Mouse (Mus musculus) yolk sac, embryonic 10.5 days (tissue): ENCODE data around the gene Zdhhc25.
A peak's percentile ranks its signal among the peaks of the same experiment; 100 is the strongest.

ENCODE experiments used
- DNase-seq: peaks from one replicate; pipeline ENCODE4 v3.0.0-alpha.2; 2017; ENCODE audit warnings: low spot score

Gene Zdhhc25

DNA sequence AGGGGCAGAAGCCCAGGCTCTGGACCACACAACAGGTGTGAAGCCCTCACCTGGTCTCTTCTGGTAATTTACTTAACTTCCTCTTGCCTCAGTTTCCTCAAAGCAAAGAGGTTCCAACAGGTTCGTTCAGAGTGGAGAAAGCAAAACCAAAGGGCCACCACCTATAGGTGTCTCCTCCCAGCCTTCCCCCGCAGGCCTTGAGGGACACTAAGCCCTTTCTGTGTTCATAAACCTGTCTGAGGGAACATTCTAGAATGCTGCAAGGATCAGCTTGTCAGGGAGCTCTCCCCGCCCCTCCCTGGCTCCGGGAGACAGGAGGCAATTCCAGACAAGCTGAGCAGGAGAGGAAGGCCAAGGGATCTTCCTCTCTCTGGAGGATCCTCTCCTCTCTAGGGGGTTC is at the start of gene Zdhhc25:
Gene Zdhhc25 (plus strand): TSS at position 301 of the 400 bp plus-strand sequence.
- DNase-seq, result no peak

GRCm38 (mm10) chr15:88552852-88553251 is 47.2 kb upstream of the Zdhhc25 start:
- no peak for DNase-seq

DNA sequence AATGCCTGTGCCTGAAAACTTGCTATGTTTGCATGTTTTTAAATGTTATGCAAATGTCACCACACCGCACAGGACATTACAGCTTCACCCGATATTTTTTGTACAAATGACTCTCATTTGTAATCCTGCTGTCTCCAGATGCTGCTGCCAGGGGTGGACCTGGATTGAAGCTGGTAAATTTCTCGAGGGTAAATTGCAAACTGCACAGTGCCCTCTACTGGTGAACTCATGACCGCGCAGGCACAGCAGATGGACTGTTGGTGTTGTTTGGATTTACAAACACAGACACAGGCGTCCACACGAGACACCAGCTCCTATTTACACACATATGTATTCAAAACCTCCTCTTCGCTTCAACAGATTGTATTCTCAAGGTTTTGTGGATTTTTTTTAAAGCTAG is 44.6 kb upstream of the Zdhhc25 start:
- no peak for DNase-seq

DNA sequence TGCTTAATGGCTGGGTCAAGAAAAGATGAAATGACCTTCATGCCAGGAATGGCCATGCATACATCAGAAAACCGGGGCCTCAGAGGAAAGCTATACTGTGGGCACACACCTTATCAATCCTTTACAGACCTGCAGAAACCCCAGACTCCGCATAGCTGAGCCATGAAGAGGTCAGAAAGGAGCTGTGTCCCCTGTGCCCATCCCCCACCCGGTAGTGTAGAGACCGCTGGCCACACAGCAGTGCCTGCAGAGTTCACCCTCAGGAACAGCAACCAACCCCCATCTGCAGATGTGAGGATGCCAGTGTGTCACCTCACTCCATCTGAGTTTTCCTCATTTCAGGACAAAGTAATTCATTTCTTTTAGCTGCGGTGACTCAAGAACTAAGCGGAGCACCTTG is 39.5 kb upstream of the Zdhhc25 start:
- DNase-seq, result no peak

GRCm38 (mm10) chr15:88561058-88561730 is 38.9 kb upstream of the Zdhhc25 start:
- peak; percentile 22 for DNase-seq

GRCm38 (mm10) chr15:88565307-88565706 is 34.8 kb upstream of the Zdhhc25 start:
- no peak for DNase-seq

- no peak for DNase-seq
These were observed 34.3 kb upstream of the Zdhhc25 start for GRCm38 (mm10) chr15:88565806-88566205.

DNA sequence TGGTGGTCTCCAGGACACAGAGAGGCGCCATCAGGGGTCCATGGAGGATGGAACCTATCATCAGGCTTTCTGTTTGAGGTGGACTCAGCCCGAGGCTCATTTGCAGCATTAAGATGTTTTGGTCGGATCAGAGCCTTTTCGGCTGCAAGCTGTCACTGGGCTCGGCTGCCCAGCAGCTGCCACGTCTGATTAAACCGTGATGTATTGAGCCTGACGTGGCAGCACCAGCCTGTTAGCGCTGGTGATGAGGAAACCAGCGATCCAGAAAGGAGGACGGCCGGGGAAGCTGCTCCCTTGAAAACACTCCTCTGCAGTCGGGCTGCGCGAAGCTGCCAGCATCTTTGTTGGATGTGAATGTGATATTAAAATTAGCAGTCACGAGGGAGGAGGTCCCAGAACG is 29.4 kb upstream of the Zdhhc25 start:
- no peak for DNase-seq

GRCm38 (mm10) chr15:88579461-88579860 is 20.6 kb upstream of the Zdhhc25 start:
- DNase-seq, result no peak

- no peak for DNase-seq
These were observed 2.4 kb downstream of the Zdhhc25 start for GRCm38 (mm10) chr15:88602496-88602895.

- no peak for DNase-seq
These were observed 3.1 kb downstream of the Zdhhc25 start for GRCm38 (mm10) chr15:88603091-88603732.

DNA sequence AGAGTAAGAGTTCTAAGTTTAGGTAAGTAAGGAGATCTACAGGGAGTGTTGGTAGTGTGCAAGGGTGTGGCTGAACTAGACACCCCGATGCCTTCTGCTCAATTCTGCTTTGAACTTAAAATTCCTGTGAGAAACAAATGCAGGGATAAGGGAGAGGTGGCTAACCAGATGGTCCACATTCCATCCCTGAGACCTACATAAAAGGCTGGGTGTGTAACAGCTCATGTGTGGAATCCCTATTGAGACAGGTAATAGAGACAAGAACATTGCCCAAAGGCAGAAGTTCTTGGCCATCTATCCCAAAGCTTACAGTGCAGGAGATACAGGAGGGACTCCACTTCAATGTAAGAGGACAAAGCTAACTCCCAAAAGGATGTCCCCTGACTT is 3.6 kb downstream of the Zdhhc25 start:
- no peak for DNase-seq

DNA sequence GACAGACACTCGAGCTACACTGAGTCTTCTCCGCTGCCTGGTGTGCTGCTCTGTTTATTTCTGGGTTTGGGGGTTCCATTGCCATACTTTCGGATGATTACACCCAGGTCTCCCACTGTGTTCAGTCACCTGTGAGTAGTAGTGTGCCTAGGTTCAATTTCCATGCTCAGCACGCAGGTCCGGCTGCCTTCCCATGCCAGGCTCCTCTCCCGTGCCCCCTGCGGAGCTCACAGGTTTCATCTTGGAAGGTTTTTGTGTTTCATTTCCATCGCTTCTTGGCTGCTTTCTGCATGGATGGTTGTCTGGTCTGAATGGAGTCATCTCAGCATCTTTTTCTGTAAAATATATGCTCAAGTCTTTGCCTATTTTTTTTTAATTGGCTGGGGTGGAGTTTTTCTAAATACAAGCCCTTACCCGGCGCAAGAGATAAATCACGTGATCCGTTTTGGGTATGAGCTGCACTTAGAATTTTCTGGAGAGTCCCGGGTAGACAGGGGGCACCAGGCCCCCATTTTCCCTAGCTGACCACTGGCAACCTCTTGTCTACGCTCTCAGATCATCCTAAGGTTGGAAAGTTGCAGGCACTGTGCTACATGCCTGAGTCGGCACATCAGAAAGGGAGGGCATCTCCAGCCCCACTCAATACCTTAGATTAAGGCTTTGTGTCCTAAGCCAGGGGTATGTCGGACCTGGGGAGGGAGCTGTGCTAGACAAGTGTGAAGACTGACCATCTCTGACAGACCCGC is 4.7 kb downstream of the Zdhhc25 start:
- DNase-seq, result no peak

DNA sequence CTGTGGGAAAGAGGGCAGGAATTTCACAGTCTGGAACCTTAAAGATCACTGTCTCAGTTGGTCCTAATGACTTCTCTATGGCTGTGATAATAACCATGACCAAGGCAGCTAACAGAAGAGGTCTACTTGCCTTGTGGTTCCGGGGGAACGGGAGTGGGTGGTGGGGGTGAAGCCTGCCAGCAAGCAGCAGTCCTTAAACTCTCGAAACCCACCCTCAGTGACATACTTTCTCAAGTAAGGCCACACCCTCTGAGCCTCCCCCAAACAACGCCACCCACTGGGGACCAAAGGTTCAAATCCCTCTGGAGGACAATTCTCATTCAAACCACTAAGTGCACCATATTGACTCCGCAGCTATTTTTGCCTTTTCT is 5.3 kb downstream of the Zdhhc25 start:
- no peak for DNase-seq

GRCm38 (mm10) chr15:88617125-88617524 is 17.0 kb downstream of the Zdhhc25 start:
- DNase-seq, result no peak

- DNase-seq, result no peak
These were observed 18.1 kb downstream of the Zdhhc25 start for GRCm38 (mm10) chr15:88618008-88618773.

DNA sequence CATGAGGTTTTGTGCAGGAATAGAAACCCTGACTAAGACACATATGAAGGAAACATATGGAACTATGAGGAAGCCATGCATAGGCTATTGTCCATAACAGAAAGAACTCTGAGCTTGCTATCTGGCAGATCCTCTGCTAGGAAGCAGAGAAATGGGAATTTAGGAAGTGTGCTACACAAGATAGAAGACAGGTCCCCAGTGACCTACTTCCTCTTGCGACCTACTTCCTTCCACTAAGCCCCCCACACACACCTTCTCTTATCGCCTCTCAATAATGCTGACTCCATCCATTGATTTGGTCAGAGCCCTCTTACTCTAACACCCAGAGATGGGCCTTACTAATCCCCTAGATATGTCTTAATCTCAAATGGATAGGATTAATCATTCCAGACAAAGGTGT is 19.9 kb downstream of the Zdhhc25 start:
- DNase-seq, result no peak

DNA sequence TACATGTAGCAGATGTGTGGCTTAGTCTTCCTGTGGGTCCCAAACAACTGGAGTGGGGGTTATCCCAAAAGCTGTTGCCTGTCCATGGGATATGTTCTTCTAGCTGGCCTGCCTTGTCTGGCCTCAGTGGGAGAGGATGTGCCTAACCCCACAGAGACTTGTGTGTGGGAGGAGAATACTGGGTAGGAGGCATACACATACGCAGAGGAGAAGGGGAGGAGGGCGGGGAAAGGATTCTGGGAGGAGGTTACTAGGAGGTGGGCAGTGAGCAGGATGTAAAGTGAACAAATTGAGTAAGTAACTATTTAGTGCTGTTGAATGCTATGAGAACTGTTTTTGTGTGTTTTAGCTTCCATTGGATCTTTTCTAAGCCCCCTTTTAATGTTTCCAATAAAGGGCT is 23.8 kb downstream of the Zdhhc25 start:
- no peak for DNase-seq

DNA sequence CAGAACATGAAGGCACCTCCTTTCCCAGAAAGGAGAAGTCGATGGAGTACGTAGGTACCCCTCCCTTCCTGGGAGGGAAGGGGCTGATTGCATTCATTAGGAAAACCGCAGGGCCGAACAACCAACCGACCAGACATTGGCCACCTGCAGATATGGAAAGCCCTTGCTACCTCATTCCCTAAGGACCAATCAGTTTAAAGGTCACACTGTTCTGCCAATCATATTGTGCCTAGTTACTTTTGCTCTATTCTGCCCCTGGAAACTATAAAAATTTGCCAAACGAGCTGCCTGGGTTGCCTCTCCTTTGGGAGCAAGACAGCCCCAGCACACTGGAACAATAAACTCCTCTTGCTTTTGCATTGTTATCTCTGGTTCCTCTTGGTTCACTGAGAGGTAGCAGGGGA is 24.8 kb downstream of the Zdhhc25 start:
- DNase-seq, result no peak

- DNase-seq, result no peak
These were observed 25.4 kb downstream of the Zdhhc25 start for GRCm38 (mm10) chr15:88625303-88626066.

- no peak for DNase-seq
These were observed 26.9 kb downstream of the Zdhhc25 start for GRCm38 (mm10) chr15:88626886-88627488.
